Mouse (Mus musculus): ENCODE data around the gene Kcnj6. TPM values are rescaled to one million over a fixed set of nuclear protein-coding genes. Genes with fewer than 3 reads are reported as not detected.

Gene Kcnj6
- polyA plus RNA-seq, 1 experiment = not detected

- H3K36me3 ChIP-seq (ENCODE audit: control insufficient read depth, insufficient read depth, low read length) = no peaks in the 10 kb centered on the region
- H3K4me1 ChIP-seq (ENCODE audit: control insufficient read depth, insufficient read depth, insufficient read length) = no peaks in the 10 kb centered on the region
- TF ChIP-seq POLR2A (IDR thresholded peaks at IDR 0.05; ENCODE audit: low read depth, low read length) (no peak), CTCF (IDR thresholded peaks at IDR 0.05; ENCODE audit: extremely low read depth, insufficient read depth, insufficient read length, insufficient replicate concordance) (no peak)
- no peak for DNase-seq (ENCODE audit: low read depth in 1 of 2, low spot score in 2 of 2)
- WGBS = 82% methylated on average over 7 of the region's 7 CpGs
- H3K27me3 ChIP-seq (ENCODE audit: control insufficient read depth, insufficient read depth, low read length) = no peaks in the 10 kb centered on the region
- H3K4me3 ChIP-seq (ENCODE audit: extremely low read depth, insufficient read depth, insufficient read length) = no peak overlapping the region
- no peak overlapping the region for H3K27ac ChIP-seq (ENCODE audit: insufficient read depth, low read length)
Observed at GRCm38 (mm10) chr16:94788716-94789115, 208.8 kb downstream of the Kcnj6 start.

GRCm38 (mm10) chr16:94788165-94788564, 209.3 kb downstream of the Kcnj6 start:
- Histone ChIP-seq H3K27ac (ENCODE audit: insufficient read depth, low read length) (no peak overlapping the region), H3K4me3 (ENCODE audit: extremely low read depth, insufficient read depth, insufficient read length) (no peak overlapping the region), H3K4me1 (ENCODE audit: control insufficient read depth, insufficient read depth, insufficient read length) (no peaks in the 10 kb centered on the region), H3K36me3 (ENCODE audit: control insufficient read depth, insufficient read depth, low read length) (no peaks in the 10 kb centered on the region), H3K27me3 (ENCODE audit: control insufficient read depth, insufficient read depth, low read length) (no peaks in the 10 kb centered on the region)
- no peak for TF ChIP-seq POLR2A (IDR thresholded peaks at IDR 0.05; ENCODE audit: low read depth, low read length)
- peak; percentile 65 for TF ChIP-seq CTCF (IDR thresholded peaks at IDR 0.05; ENCODE audit: extremely low read depth, insufficient read depth, insufficient read length, insufficient replicate concordance)
- 21% methylated on average over 16 of the region's 16 CpGs for WGBS
- DNase-seq (ENCODE audit: low read depth in 1 of 2, low spot score in 2 of 2) = no peak

- Histone ChIP-seq H3K4me3 (ENCODE audit: extremely low read depth, insufficient read depth, insufficient read length) (no peak overlapping the region), H3K36me3 (ENCODE audit: control insufficient read depth, insufficient read depth, low read length) (no peaks in the 10 kb centered on the region), H3K27ac (ENCODE audit: insufficient read depth, low read length) (no peak overlapping the region), H3K27me3 (ENCODE audit: control insufficient read depth, insufficient read depth, low read length) (no peaks in the 10 kb centered on the region), H3K4me1 (ENCODE audit: control insufficient read depth, insufficient read depth, insufficient read length) (no peaks in the 10 kb centered on the region)
- DNase-seq (ENCODE audit: low read depth in 1 of 2, low spot score in 2 of 2) = no peak
- TF ChIP-seq POLR2A (IDR thresholded peaks at IDR 0.05; ENCODE audit: low read depth, low read length) = no peak
- TF ChIP-seq CTCF (IDR thresholded peaks at IDR 0.05; ENCODE audit: extremely low read depth, insufficient read depth, insufficient read length, insufficient replicate concordance) = no peak
- 83% methylated on average over 5 of the region's 5 CpGs for WGBS
Observed at GRCm38 (mm10) chr16:94785873-94786272, 211.6 kb downstream of the Kcnj6 start.

- DNase-seq (ENCODE audit: low read depth in 1 of 2, low spot score in 2 of 2) = no peak
- Histone ChIP-seq H3K36me3 (ENCODE audit: control insufficient read depth, insufficient read depth, low read length) (no peaks in the 10 kb centered on the region), H3K4me1 (ENCODE audit: control insufficient read depth, insufficient read depth, insufficient read length) (no peaks in the 10 kb centered on the region), H3K4me3 (ENCODE audit: extremely low read depth, insufficient read depth, insufficient read length) (no peak overlapping the region), H3K27me3 (ENCODE audit: control insufficient read depth, insufficient read depth, low read length) (no peaks in the 10 kb centered on the region), H3K27ac (ENCODE audit: insufficient read depth, low read length) (no peak overlapping the region)
- TF ChIP-seq POLR2A (IDR thresholded peaks at IDR 0.05; ENCODE audit: low read depth, low read length) = no peak
- no peak for TF ChIP-seq CTCF (IDR thresholded peaks at IDR 0.05; ENCODE audit: extremely low read depth, insufficient read depth, insufficient read length, insufficient replicate concordance)
- 71% methylated on average over 7 of the region's 7 CpGs for WGBS
Observed at GRCm38 (mm10) chr16:94783696-94784095, 213.8 kb downstream of the Kcnj6 start.

- Histone ChIP-seq H3K4me1 (ENCODE audit: control insufficient read depth, insufficient read depth, insufficient read length) (no peaks in the 10 kb centered on the region), H3K36me3 (ENCODE audit: control insufficient read depth, insufficient read depth, low read length) (no peaks in the 10 kb centered on the region), H3K27me3 (ENCODE audit: control insufficient read depth, insufficient read depth, low read length) (no peaks in the 10 kb centered on the region), H3K4me3 (ENCODE audit: extremely low read depth, insufficient read depth, insufficient read length) (no peak overlapping the region), H3K27ac (ENCODE audit: insufficient read depth, low read length) (no peak overlapping the region)
- DNase-seq (ENCODE audit: low read depth in 1 of 2, low spot score in 2 of 2) = no peak
- 87% methylated on average over 24 of the region's 24 CpGs for WGBS
- no peak for TF ChIP-seq CTCF (IDR thresholded peaks at IDR 0.05; ENCODE audit: extremely low read depth, insufficient read depth, insufficient read length, insufficient replicate concordance)
- no peak for TF ChIP-seq POLR2A (IDR thresholded peaks at IDR 0.05; ENCODE audit: low read depth, low read length)
Observed at GRCm38 (mm10) chr16:94782110-94782946, 215.2 kb downstream of the Kcnj6 start.

GRCm38 (mm10) chr16:94773928-94774327, 223.6 kb downstream of the Kcnj6 start:
- TF ChIP-seq POLR2A (IDR thresholded peaks at IDR 0.05; ENCODE audit: low read depth, low read length) (no peak), CTCF (IDR thresholded peaks at IDR 0.05; ENCODE audit: extremely low read depth, insufficient read depth, insufficient read length, insufficient replicate concordance) (no peak)
- Histone ChIP-seq H3K27ac (ENCODE audit: insufficient read depth, low read length) (no peak overlapping the region), H3K36me3 (ENCODE audit: control insufficient read depth, insufficient read depth, low read length) (no peaks in the 10 kb centered on the region), H3K27me3 (ENCODE audit: control insufficient read depth, insufficient read depth, low read length) (no peaks in the 10 kb centered on the region), H3K4me1 (ENCODE audit: control insufficient read depth, insufficient read depth, insufficient read length) (no peaks in the 10 kb centered on the region), H3K4me3 (ENCODE audit: extremely low read depth, insufficient read depth, insufficient read length) (no peak overlapping the region)
- 43% methylated on average over 5 of the region's 5 CpGs for WGBS
- DNase-seq (ENCODE audit: low read depth in 1 of 2, low spot score in 2 of 2) = no peak

GRCm38 (mm10) chr16:94767606-94768005, 229.9 kb downstream of the Kcnj6 start:
- no peak overlapping the region for H3K4me3 ChIP-seq (ENCODE audit: extremely low read depth, insufficient read depth, insufficient read length)
- WGBS = 80% methylated on average over 6 of the region's 6 CpGs
- H3K27ac ChIP-seq (ENCODE audit: insufficient read depth, low read length) = no peak overlapping the region
- no peak for DNase-seq (ENCODE audit: low read depth in 1 of 2, low spot score in 2 of 2)
- no peaks in the 10 kb centered on the region for H3K36me3 ChIP-seq (ENCODE audit: control insufficient read depth, insufficient read depth, low read length)
- H3K27me3 ChIP-seq (ENCODE audit: control insufficient read depth, insufficient read depth, low read length) = no peaks in the 10 kb centered on the region
- TF ChIP-seq POLR2A (IDR thresholded peaks at IDR 0.05; ENCODE audit: low read depth, low read length) = no peak
- no peak for TF ChIP-seq CTCF (IDR thresholded peaks at IDR 0.05; ENCODE audit: extremely low read depth, insufficient read depth, insufficient read length, insufficient replicate concordance)
- H3K4me1 ChIP-seq (ENCODE audit: control insufficient read depth, insufficient read depth, insufficient read length) = no peaks in the 10 kb centered on the region

All from spleen, adult 2 months (tissue).